Mouse (Mus musculus) thymus, adult 2 months (tissue): ENCODE results near the gene Gadd45a.

Source experiments
- CTCF ChIP-seq: fragments of 200-500 bp; IDR thresholded peaks from 2 replicates; pipeline ENCODE4 v1.5.1; 2012; ENCODE audit warnings: mild to moderate bottlenecking, control low read depth, low read length, moderate library complexity, borderline replicate concordance; ENCODE audit not compliant: control insufficient read depth, poor library complexity, insufficient read depth; ENCODE audit errors: extremely low read depth
- POLR2A ChIP-seq: fragments of 200-500 bp; IDR thresholded peaks from 2 replicates; pipeline ENCODE4 v1.6.1; 2012; ENCODE audit warnings: mild to moderate bottlenecking, low read length, control low read depth, moderate library complexity; ENCODE audit not compliant: control insufficient read depth, poor library complexity, insufficient read depth; ENCODE audit errors: extremely low read depth

DNA sequence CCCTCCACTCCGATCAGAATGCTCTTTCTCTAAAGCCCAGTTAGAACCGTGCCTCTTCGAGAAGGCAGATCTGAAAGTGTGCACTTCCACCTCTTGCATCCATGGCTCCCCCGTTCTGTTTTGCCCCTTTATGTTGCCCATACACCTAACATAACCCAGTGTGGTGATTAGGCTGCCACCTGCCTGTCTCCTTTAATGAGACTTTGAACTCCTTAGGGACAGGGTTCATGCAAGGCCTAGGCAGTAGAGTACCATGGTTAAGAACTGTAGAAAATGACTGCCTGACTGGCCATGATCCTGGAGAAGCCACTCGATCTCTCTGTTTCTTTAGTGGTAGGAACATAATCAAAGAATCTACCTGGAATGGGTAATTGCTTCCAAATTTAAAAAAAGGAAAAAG lies 20.3 kb upstream of the Gadd45a start:
- no peak for TF ChIP-seq POLR2A
- TF ChIP-seq CTCF: no peak
